ENCODE assay signal across 13 mouse cellular contexts in the genomic region with DNA sequence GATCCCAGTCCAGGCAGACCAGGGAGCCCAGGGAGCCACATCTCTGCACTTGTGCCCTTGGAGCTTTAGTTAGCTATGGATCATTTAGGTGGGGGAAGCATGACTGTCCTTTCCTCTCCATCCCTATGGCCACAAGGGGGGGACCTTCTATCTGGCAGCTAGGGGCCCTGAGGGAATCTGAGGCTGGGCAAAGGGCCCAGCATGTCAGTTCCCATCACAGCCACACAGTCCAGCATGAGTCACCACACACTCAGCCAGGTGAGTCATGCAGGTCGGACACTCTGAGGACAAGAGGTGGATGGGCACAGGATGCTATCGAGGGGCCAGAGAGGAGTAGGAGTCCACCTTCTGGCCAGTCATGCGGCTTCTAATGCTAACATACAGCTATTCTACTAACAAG. TPM values are rescaled to one million over a fixed set of nuclear protein-coding genes. Genes with fewer than 3 reads are reported as not detected.
DNase-seq lines count a peak whose midpoint lies in the region; ATAC-seq and TF ChIP-seq lines count a peak whose summit lies in the region.
"Had no signal": no experiment of that assay in that cellular context is flagged by ENCODE, and none has a peak within 500 bp of the region (broad histone marks: within the 10 kb centered on the region; RNA-seq: fewer than 3 reads in every experiment).

No protein-coding gene starts in this region.

- no peak overlapping the region for H3K4me2 ChIP-seq in lung, postnatal 0 days (replicated peaks; ENCODE audit: low read depth, low read length)
- H3K4me2 ChIP-seq: limb, embryonic 12.5 days had no signal

- peaks cover under 1% of the 10 kb centered on the region; the same call in 1 of the 2 replicates for H3K36me3 ChIP-seq in lung, postnatal 0 days (ENCODE audit: insufficient read depth, low read length)

- intact Hi-C loops in heart, postnatal 25 days (cut with DNase I), result no loop called here

- H3K27me3 ChIP-seq in lung, postnatal 0 days (replicated peaks; ENCODE audit: insufficient read depth, low read length), result no peaks in the 10 kb centered on the region
- no peaks in the 10 kb centered on the region for H3K27me3 ChIP-seq in cerebellum, adult 2 months (ENCODE audit: control insufficient read depth, insufficient read depth, low read length)
- H3K27me3 ChIP-seq: limb, embryonic 12.5 days had no signal

- H3K9me3 ChIP-seq in lung, postnatal 0 days (ENCODE audit: low read length), result no peaks in the 10 kb centered on the region
- H3K9me3 ChIP-seq: limb, embryonic 12.5 days had no signal

- ATAC-seq in lung, postnatal 0 days, result no peak

- DNase-seq in adrenal gland, adult (ENCODE audit: inconsistent age in 2 of 2, low spot score in 1 of 2), result peak; percentile 54 to 62
- DNase-seq in adrenal gland, postnatal 4 days (ENCODE audit: low spot score in 2 of 2), result no peak
- DNase-seq in lung, postnatal 0 days (ENCODE audit: low spot score), result peak; percentile 14
- no peak for DNase-seq in lung, postnatal 36 days
- peak; percentile 69 to 87 for DNase-seq in cerebellum, adult 2 months
- DNase-seq in heart, postnatal 25 days (ENCODE audit: low spot score), result peak; percentile 16
- no peak for DNase-seq in thymus, postnatal 10 days (ENCODE audit: low spot score in 2 of 2)
- DNase-seq in spleen, postnatal 10 days (ENCODE audit: low spot score in 2 of 2), result no peak
- DNase-seq: B cell, adult 2 months; kidney, postnatal 36 days had no signal

- no peak for TF ChIP-seq EP300 in lung, postnatal 0 days (IDR thresholded peaks at IDR 0.05)

- peak; percentile 36; the same call in 1 of the 2 replicates for TF ChIP-seq CTCF in lung, postnatal 0 days (IDR thresholded peaks at IDR 0.05)
- TF ChIP-seq CTCF in cerebellum, adult 2 months (IDR thresholded peaks at IDR 0.05; ENCODE audit: borderline replicate concordance, insufficient read depth, low read depth, low read length), result peak; percentile 33; the same call in 1 of the 2 replicates

- H3K27ac ChIP-seq in lung, postnatal 0 days (ENCODE audit: low read length), result no peak overlapping the region
- peak overlapping the region; percentile 68 for H3K27ac ChIP-seq in cerebellum, adult 2 months (ENCODE audit: insufficient read depth, low read length)
- H3K27ac ChIP-seq: limb, embryonic 12.5 days had no signal

- H3K9ac ChIP-seq in lung, postnatal 0 days (replicated peaks; ENCODE audit: low read depth), result no peak overlapping the region
- H3K9ac ChIP-seq: limb, embryonic 12.5 days had no signal

- WGBS in lung, postnatal 0 days, result 73% methylated on average over 3 of the region's 3 CpGs
- WGBS in cerebellum, adult 2 months, result 12% methylated on average over 3 of the region's 3 CpGs

- H3K4me3 ChIP-seq in lung, postnatal 0 days (ENCODE audit: low read depth, low read length), result no peak overlapping the region
- no peak overlapping the region for H3K4me3 ChIP-seq in cerebellum, adult 2 months (replicated peaks; ENCODE audit: insufficient read depth, low read depth, low read length)
- H3K4me3 ChIP-seq: limb, embryonic 12.5 days had no signal

- TF ChIP-seq POLR2A in cerebellum, adult 2 months (IDR thresholded peaks at IDR 0.05; ENCODE audit: borderline replicate concordance, insufficient read depth, low read length), result no peak

- H3K4me1 ChIP-seq in lung, postnatal 0 days (ENCODE audit: insufficient read depth, low read depth, low read length), result peaks cover 8% of the 10 kb centered on the region; the same call in 1 of the 2 replicates
- peaks cover 7% of the 10 kb centered on the region for H3K4me1 ChIP-seq in cerebellum, adult 2 months (ENCODE audit: control insufficient read depth, insufficient read depth, low read length)

RNA-seq across cellular contexts. Expression of gene Mpv17, which starts 2.3 kb away (rescaled TPM):
- 10 to 100 TPM; 51.9 to 52.7 TPM for total RNA-seq in adrenal gland, postnatal 4 days (2021)
- polyA plus RNA-seq in lung, postnatal 0 days (2015; fragmentation: Nextera tagmentation; extraction: Ambion mirVana), result 38.2 and 53.6 TPM in 2 replicates
- 91.1 and 91.7 TPM in 2 replicates for polyA plus RNA-seq in cerebellum, adult 2 months (2012; rRNA removed)
- total RNA-seq in heart, postnatal 25 days (2021), result 10 to 100 TPM; 55.1 to 55.5 TPM

RNA-seq across cellular contexts. Expression of gene Ucn, which starts 13.1 kb away (rescaled TPM):
- total RNA-seq in adrenal gland, postnatal 4 days (2021), result not detected
- polyA plus RNA-seq in lung, postnatal 0 days (2015; fragmentation: Nextera tagmentation; extraction: Ambion mirVana), result not detected in 2 replicates
- polyA plus RNA-seq in cerebellum, adult 2 months (2012; rRNA removed), result 1.2 TPM in 1 of 2 replicates, not detected in the other
- total RNA-seq in heart, postnatal 25 days (2021), result not detected
- total RNA-seq: heart, postnatal 36 days; neutrophil, adult 5-6 weeks had no signal
- polyA plus RNA-seq: limb, embryonic 12.5 days had no signal

RNA-seq across cellular contexts. Expression of gene Gm29609, which starts 28.0 kb away (rescaled TPM):
- total RNA-seq in adrenal gland, postnatal 4 days (2021), result 1 to 10 TPM; 2.7 to 3.3 TPM
- 0.73 TPM in 1 of 2 replicates, not detected in the other for polyA plus RNA-seq in lung, postnatal 0 days (2015; fragmentation: Nextera tagmentation; extraction: Ambion mirVana)
- 3.9 and 4.1 TPM in 2 replicates for polyA plus RNA-seq in cerebellum, adult 2 months (2012; rRNA removed)
- total RNA-seq in heart, postnatal 25 days (2021), result under 1 TPM; 0.23 to 0.28 TPM

RNA-seq across cellular contexts. Expression of gene Gtf3c2, which starts 28.2 kb away (rescaled TPM):
- total RNA-seq in adrenal gland, postnatal 4 days (2021), result 10 to 100 TPM; 87.2 to 88.0 TPM
- 24.2 and 26.2 TPM in 2 replicates for polyA plus RNA-seq in lung, postnatal 0 days (2015; fragmentation: Nextera tagmentation; extraction: Ambion mirVana)
- 94.6 and 100 TPM in 2 replicates for polyA plus RNA-seq in cerebellum, adult 2 months (2012; rRNA removed)
- total RNA-seq in heart, postnatal 25 days (2021), result 10 to 100 TPM; 32.0 to 35.8 TPM

RNA-seq across cellular contexts. Expression of gene Trim54, which starts 35.2 kb away (rescaled TPM):
- 1 to 10 TPM; 1.8 to 4.2 TPM for total RNA-seq in adrenal gland, postnatal 4 days (2021)
- 0.49 and 0.55 TPM in 2 replicates for polyA plus RNA-seq in lung, postnatal 0 days (2015; fragmentation: Nextera tagmentation; extraction: Ambion mirVana)
- polyA plus RNA-seq in cerebellum, adult 2 months (2012; rRNA removed), result not detected in 2 replicates
- total RNA-seq in heart, postnatal 25 days (2021), result 100 to 1,000 TPM; 183 to 212 TPM
- total RNA-seq: neutrophil, adult 5-6 weeks had no signal

Comparison
In these comparisons a context has a peak if more than half of its experiments do, and no peak if none do; other contexts are left out.
1. DNase-seq: peak in adrenal gland, adult (2 of 2), lung, postnatal 0 days (single experiment), cerebellum, adult 2 months (2 of 2) and heart, postnatal 25 days (single experiment); none in adrenal gland, postnatal 4 days (0 of 2), lung, postnatal 36 days (single experiment), thymus, postnatal 10 days (0 of 2) and spleen, postnatal 10 days (0 of 2).